Mouse (Mus musculus): Measurements from ENCODE around the gene Tpst2.

Tpst2 gene

DNA sequence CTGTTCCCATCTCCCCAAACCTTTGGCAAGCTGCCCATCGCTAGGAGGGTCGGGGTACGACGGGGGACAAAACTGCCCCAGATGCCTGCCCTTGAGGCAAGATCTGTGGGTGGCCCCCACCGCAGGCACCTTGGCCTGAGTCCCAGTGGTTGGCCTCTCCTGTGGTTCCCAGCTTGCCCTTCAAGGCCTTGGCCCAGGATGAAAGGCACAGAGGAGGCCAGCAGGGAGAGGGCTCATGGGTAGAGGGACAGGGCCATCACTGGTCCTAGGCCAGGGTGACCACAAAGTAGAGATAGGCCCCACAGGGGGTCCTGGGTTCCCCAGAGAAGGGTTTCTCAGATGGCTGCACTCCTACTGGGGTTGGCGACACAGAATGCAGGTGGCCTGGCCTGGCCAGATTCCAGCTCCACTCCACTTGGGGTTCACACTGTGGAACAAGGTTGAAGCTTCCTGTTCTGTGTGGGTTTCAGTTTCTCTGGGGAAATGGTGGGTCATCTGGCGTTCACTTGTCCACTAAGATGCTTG is 22.1 kb upstream of the Tpst2 start:
- in situ Hi-C loops (cut with MboI, MseI) = no loop called here

GRCm38 (mm10) chr5:112255426-112255825 is 21.1 kb upstream of the Tpst2 start, which contains the start of gene Crybb1:
TSS of gene Crybb1 (plus strand) at chr5:112255815.
- in situ Hi-C loops (cut with MboI, MseI) = no loop called here

DNA sequence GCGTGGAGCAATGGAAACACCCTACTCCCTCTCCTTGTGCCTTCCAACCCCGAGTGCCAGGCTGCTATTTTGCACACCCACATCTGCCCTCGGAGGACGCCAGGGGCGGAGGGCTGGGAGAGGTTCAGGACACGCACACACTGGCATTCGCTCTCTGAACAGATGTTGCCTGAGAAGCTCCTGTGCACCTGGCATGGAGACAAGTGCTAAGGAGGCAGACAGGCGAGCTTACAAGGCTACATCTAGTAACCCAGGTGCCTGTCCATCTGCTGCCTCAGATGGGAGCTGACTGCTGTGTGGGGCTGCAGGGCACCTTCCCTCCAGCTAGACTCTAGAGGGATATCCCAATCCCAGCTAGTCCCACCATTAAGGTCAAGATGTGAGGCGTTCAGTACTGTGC is 20.0 kb upstream of the Tpst2 start:
- in situ Hi-C loops (cut with MboI, MseI) = no loop called here

- in situ Hi-C loops (cut with MboI, MseI) = no loop called here
Observed at GRCm38 (mm10) chr5:112257896-112258295, 18.6 kb upstream of the Tpst2 start.

- in situ Hi-C loops (cut with MboI, MseI) = no loop called here
Observed at GRCm38 (mm10) chr5:112259862-112260650, 16.4 kb upstream of the Tpst2 start.

DNA sequence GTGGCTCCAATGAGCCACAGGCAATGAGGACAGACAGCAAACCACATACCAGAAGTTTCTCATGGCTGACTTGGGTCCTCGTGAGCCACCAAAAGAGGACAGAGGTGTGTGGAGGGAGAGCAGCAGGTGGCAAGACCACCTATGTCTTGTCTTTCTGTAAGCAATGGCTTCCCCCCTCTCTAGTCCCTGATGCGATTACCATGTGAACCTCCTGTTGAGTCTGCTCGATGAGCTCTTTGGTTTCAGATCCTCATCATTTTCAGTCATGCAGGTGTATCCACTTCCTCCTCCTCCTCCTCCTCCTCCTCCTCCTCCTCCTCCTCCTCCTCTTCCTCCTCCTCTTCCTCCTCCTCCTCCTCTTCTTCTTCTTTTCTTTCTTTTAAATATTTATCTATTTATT is 15.7 kb upstream of the Tpst2 start:
- in situ Hi-C loops (cut with MboI, MseI) = no loop called here

- in situ Hi-C loops (cut with MboI, MseI) = no loop called here
Observed at GRCm38 (mm10) chr5:112264099-112264498, 12.4 kb upstream of the Tpst2 start.

- in situ Hi-C loops (cut with MboI, MseI) = no loop called here
Observed at GRCm38 (mm10) chr5:112265110-112265509, 11.4 kb upstream of the Tpst2 start.

GRCm38 (mm10) chr5:112265515-112265914 is 11.0 kb upstream of the Tpst2 start:
- in situ Hi-C loops (cut with MboI, MseI) = no loop called here

GRCm38 (mm10) chr5:112266011-112266777 is 10.3 kb upstream of the Tpst2 start:
- in situ Hi-C loops (cut with MboI, MseI) = no loop called here

- in situ Hi-C loops (cut with MboI, MseI) = no loop called here
Observed at GRCm38 (mm10) chr5:112270764-112271541, 5.5 kb upstream of the Tpst2 start.

GRCm38 (mm10) chr5:112272934-112273333 is 3.6 kb upstream of the Tpst2 start:
- in situ Hi-C loops (cut with MboI, MseI) = no loop called here

GRCm38 (mm10) chr5:112273746-112274463 is 2.6 kb upstream of the Tpst2 start:
- in situ Hi-C loops (cut with MboI, MseI) = no loop called here

GRCm38 (mm10) chr5:112275021-112275804 is 1.3 kb upstream of the Tpst2 start:
- in situ Hi-C loops (cut with MboI, MseI) = no loop called here

DNA sequence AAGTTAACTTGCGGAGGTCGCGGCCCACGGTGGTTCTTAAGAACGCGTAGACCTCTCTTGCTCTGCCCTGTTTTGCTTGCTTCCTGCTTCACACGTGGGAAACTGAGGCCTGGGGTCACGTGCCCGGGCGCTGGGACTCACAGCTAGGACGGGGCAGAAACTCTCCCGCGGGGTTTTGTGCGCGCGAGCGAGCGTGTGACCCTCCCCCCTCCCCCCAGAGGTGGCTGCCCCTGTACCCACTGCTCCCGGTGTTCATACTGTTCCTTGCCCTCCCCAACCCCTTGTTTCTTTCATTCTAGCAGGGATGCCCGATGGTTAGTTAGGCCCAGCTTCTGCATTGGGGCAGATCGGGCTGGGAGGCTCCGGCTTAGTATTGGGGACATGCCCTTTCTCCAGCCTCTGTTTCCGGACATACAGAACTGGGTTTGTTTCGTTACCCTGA is 437 bp downstream of the Tpst2 start:
- in situ Hi-C loops (cut with MboI, MseI) = no loop called here

- in situ Hi-C loops (cut with MboI, MseI) = no loop called here
Observed at GRCm38 (mm10) chr5:112277906-112278470, 1.5 kb downstream of the Tpst2 start.

GRCm38 (mm10) chr5:112279181-112280021 is 2.9 kb downstream of the Tpst2 start:
- in situ Hi-C loops (cut with MboI, MseI) = no loop called here

- in situ Hi-C loops (cut with MboI, MseI) = no loop called here
Observed at GRCm38 (mm10) chr5:112280151-112280550, 3.7 kb downstream of the Tpst2 start.
